Mouse (Mus musculus) heart, postnatal 0 days (tissue): ENCODE data around the gene Dhx32.

Source experiments
- CTCF ChIP-seq: IDR thresholded peaks from 2 replicates; pipeline ENCODE4 v1.5.1; 2016; ENCODE audit warnings: antibody characterized with exemption, control low read depth, low read depth
- EP300 ChIP-seq: IDR thresholded peaks from 2 replicates; pipeline ENCODE4 v1.6.1; 2016; ENCODE audit warnings: antibody characterized with exemption, low read depth

GRCm38 (mm10) chr7:133801823-133802222, 19.3 kb upstream of the Dhx32 start:
- TF ChIP-seq EP300 (no peak), CTCF (no peak)
